Mouse (Mus musculus): Measurements from ENCODE around the gene Ltn1.

Ltn1 gene

DNA sequence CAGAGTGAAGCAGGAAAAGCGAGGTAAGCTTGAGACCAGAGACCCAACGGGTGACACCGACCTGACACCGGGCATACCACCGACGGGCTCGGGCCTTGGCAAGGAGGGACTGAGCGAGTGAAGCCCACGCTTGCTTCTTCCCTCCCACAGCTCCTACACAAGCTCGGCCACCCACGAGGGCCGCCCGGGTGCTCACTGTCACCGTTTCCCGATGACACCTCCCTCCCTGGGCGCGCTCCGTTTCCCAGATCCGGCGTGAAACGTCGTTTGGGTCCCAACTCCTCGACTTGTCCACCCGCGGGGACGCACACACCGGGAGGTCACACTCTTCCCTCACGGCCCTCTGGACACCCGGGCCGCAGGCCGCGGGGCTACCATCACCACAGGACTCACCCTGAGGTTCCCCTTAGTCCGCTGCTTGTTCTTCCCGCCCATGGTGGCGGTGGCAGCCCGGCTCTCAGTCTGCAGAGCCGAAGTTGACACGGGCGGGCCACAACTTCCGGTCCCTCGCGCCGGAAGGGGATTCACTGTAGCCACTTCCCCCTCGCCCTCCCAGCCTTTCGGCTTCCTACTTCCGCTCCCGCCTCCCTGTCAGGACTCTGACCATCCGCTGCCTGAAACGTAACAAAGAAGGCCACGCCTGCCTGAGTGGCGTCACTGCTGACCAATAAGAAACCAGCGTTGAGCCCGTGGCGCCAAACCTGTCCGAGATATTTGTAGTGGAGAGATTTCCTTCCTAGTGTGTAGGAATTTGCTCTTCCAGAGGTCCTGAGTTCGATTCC, at the start of gene Ltn1:
Gene Ltn1 (minus strand): TSS at position 580 of the 782 bp plus-strand sequence.
- peak; percentile 97 to 98 for DNase-seq (ENCODE audit: low spot score in 2 of 2)

GRCm38 (mm10) chr16:87470579-87470978, 38.2 kb upstream of the Ltn1 start:
- DNase-seq (ENCODE audit: low spot score in 2 of 2): no peak

GRCm38 (mm10) chr16:87458752-87459151, 26.3 kb upstream of the Ltn1 start:
- no peak for DNase-seq (ENCODE audit: low spot score in 2 of 2)

DNA sequence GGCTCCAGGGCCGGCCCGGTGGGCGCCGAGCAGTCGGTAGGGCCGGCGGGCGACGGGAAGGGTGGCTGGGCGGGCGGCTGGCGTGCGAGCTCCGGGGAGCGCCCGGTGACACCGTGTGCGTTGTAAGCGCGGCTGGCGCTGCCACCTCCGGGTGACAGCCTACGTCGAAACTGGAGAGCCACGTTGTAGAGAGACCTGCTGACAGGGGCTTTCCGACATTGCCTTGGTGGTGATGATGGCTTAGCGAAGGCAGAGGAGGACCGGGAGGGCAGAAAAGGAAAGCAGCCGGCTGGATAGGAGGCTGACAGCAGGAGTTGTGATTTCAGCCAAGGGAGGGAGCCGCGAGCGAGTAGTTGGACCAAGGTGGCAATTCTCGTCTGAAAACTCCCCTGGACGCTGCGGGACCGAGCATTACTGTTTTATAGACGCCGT, 22.8 kb upstream of the Ltn1 start:
- DNase-seq (ENCODE audit: low spot score in 2 of 2): no peak

DNA sequence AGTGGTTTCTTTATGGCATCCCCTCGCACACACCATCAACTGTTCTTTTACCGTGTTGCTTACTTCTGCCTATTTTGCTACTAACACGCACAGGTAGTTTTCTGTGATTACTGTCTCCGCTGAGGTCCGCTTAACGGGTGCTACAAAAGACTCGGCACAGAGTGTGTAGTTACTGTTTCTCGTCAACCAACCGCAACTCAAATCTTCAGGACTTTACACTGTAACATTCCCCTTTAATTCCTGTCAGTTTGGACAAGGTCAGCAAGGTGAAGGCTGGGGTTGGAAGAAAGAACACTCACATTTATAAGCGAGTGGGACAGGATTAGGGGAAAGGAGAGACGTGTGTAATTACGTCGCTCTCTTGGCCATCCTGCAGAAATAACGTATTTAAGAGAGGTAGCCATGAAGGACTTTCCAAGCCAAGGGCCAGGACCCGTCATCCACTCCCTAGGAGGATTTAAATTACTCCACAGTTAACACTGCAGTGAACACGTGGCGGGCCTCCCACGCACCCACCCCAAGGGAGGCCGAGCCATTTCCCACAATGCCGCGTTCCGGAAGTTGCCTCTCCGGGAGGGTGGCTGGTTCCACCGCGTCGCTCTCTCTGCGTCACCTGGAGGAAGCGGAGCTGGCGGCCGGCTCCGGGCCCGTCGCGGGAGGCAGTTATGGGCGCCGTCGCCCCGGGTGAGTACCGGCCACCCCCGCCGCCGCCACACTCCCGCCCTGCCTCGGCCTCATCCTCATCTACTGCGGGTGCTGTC, 22.2 kb upstream of the Ltn1 start, which contains the start of gene Usp16:
Gene Usp16 (plus strand): TSS at position 285 of the 761 bp plus-strand sequence.
- peak; percentile 85 to 89 for DNase-seq (ENCODE audit: low spot score in 2 of 2)

GRCm38 (mm10) chr16:87453226-87453625, 20.8 kb upstream of the Ltn1 start:
- DNase-seq (ENCODE audit: low spot score in 2 of 2): no peak

- no peak for DNase-seq (ENCODE audit: low spot score in 2 of 2)
Measured at GRCm38 (mm10) chr16:87445528-87445927, 13.1 kb upstream of the Ltn1 start.

- DNase-seq (ENCODE audit: low spot score in 2 of 2): no peak
Measured at GRCm38 (mm10) chr16:87445110-87445509, 12.7 kb upstream of the Ltn1 start.

DNA sequence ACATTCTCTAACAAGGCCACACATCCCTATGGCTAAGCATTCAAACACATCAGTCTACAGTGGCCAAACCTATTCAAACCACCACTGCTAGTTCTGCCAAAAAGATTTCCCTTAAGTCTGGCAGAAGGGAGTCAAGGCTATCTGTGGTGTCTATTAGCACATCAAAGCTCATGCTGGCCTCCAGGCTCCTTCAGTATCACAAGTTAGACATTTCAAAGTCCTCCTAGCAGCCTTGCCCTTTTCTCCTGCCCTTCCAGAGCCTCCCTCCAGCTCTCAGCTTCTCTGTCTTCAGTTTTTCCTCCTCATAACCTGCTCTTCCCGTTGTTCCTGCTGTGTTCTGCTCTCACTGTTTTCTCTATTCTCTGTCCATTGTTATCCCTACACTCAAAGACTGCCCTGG, 11.7 kb upstream of the Ltn1 start:
- no peak for DNase-seq (ENCODE audit: low spot score in 2 of 2)

DNA sequence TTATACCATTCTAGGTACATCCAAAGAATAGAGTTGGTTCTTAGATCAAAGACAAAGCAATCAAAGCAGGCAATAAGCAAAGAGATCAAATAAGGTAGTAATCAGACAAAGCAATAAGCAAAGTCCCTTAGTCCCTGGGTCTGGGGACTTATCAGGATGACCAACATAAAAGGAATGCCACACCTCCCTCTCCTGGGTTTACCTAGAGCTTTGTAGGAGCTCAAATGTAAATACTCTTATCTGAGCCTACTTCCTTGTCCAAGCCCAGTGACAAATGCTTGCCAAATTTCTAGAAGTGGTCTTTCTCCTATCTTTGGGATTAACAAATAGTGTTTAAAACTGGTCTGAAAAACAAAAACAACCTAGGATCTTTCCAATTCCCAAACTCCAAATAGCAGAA, 10.8 kb upstream of the Ltn1 start:
- DNase-seq (ENCODE audit: low spot score in 2 of 2): no peak

DNA sequence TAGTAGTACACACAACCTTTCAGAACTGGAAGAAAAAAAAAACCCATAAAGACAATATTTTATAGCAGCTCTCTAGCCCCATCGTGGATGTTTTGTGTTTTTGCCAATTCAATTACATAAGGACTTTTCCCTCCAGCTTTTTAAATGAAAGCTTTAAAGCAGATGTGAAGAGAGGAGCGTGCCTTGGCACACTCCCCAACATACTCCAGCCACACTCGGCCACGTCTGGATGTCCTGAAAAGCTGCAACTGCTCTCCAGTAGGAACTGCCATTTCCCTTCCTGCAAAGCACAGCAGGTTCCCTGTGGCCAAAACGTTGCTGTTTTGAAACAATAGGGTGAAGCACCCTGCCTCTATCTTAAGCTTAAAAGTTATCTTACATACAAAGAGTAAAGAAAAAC, 9.9 kb upstream of the Ltn1 start:
- DNase-seq (ENCODE audit: low spot score in 2 of 2): no peak

DNA sequence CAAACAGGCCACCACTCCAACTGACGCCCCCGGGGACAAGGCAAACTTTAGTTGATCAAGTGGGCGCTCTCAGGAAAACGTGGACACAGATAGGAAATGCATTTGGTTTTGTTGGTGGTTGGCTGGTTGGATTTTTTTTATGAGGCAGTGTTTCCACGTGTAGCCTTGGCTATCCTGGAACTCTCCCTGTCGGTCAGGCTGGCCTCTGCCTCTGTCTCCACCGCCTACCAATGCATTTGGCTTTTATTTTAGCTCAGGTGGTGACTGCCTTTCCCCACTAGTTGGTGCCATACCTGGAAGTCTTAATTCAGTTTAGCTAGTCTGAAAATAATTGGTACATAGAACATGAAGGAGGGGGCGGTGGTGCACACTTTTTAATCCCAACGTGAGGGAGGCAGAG, 8.7 kb upstream of the Ltn1 start:
- no peak for DNase-seq (ENCODE audit: low spot score in 2 of 2)

- DNase-seq (ENCODE audit: low spot score in 2 of 2): peak; percentile 86 to 93
Measured at GRCm38 (mm10) chr16:87440184-87440686, 7.8 kb upstream of the Ltn1 start, which contains the start of gene Rwdd2b. TSS of gene Rwdd2b (minus strand) at chr16:87440573.

- no peak for DNase-seq (ENCODE audit: low spot score in 2 of 2)
Measured at GRCm38 (mm10) chr16:87438697-87439096, 6.3 kb upstream of the Ltn1 start.

- no peak for DNase-seq (ENCODE audit: low spot score in 2 of 2)
Measured at GRCm38 (mm10) chr16:87437096-87437495, 4.7 kb upstream of the Ltn1 start.

GRCm38 (mm10) chr16:87435411-87436205, 3.2 kb upstream of the Ltn1 start:
- DNase-seq (ENCODE audit: low spot score in 2 of 2): no peak

GRCm38 (mm10) chr16:87434946-87435345, 2.5 kb upstream of the Ltn1 start:
- no peak for DNase-seq (ENCODE audit: low spot score in 2 of 2)

GRCm38 (mm10) chr16:87434266-87434665, 1.9 kb upstream of the Ltn1 start:
- no peak for DNase-seq (ENCODE audit: low spot score in 2 of 2)

GRCm38 (mm10) chr16:87427516-87427915, 4.9 kb downstream of the Ltn1 start:
- DNase-seq (ENCODE audit: low spot score in 2 of 2): no peak

DNA sequence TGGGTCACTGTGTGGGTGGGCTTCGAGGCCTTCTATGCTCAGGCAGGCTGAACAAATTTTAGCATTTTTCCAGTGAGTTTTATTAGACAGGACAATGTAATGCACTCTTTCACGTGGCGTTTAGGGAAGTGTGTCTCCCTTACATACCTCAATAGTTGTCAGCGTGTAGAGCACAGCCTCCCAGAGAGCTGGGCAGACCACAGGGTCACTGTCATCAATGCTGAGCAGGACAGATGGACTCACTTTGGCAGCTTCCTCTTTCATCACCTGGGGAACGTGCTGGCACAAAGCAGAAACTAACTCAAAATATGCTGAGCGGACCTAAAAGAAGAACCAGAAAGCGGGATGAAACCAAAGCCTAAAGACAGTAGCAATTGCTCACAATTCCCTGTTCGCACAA, 11.8 kb downstream of the Ltn1 start:
- DNase-seq (ENCODE audit: low spot score in 2 of 2): no peak

DNA sequence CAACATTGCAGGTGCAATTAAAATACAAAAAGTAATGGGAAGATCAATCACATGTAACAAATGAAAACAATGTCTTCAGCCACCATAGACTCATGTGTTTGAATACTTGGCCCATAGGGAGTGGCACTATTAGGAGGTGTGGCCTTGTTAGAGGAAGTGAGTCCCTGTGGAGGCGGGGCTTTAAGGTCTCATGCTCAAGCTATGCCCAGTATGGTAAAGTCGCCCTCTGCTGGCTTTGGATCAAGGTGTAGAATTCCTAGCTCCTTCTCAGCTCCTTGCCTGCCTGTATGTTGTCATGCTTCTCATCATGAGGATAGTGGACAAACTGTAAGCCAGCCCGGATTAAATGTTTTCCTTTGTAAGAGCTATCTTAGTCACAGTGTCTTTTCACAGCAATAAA, 27.4 kb downstream of the Ltn1 start:
- DNase-seq (ENCODE audit: low spot score in 2 of 2): no peak
